Mouse (Mus musculus) lung, postnatal 0 days (tissue): Measurements from ENCODE around the gene Arfgef2. TPM values are rescaled to one million over a fixed set of nuclear protein-coding genes. Genes with fewer than 3 reads are reported as not detected.
A peak's percentile ranks its signal among the peaks of the same experiment; 100 is the strongest.

Experiments
- ATAC-seq: fragments of 200-750 bp; cut with Nextera tagmentation; 2 replicates; pipeline ENCODE4 v1.8.0; 2017; ENCODE audit warnings: moderate library complexity
- DNase-seq: peaks from one replicate; pipeline ENCODE4 v3.0.0-alpha.2; 2016; ENCODE audit warnings: low spot score
- H3K27ac ChIP-seq: fragments of 300-500 bp; sonication (generic); 2 replicates; pipeline ENCODE4 v1.5.1; 2014; ENCODE audit warnings: antibody characterized with exemption, mild to moderate bottlenecking, low read length, mixed read lengths
- H3K27me3 ChIP-seq: fragments of 300-500 bp; sonication (generic); replicated peaks from 2 replicates; pipeline ENCODE4 v1.6.1; 2014; ENCODE audit warnings: low read length, mixed read lengths; ENCODE audit not compliant: insufficient read depth
- H3K36me3 ChIP-seq: fragments of 300-500 bp; sonication (generic); 2 replicates; pipeline ENCODE4 v1.6.1; 2014; ENCODE audit warnings: low read length, mixed read lengths; ENCODE audit not compliant: insufficient read depth
- H3K4me1 ChIP-seq: fragments of 300-500 bp; sonication (generic); 2 replicates; pipeline ENCODE4 v1.6.1; 2014; ENCODE audit warnings: antibody characterized with exemption, low read depth, low read length, mixed read lengths; ENCODE audit not compliant: insufficient read depth
- H3K4me2 ChIP-seq: fragments of 300-500 bp; sonication (generic); replicated peaks from 2 replicates; pipeline ENCODE4 v1.6.1; 2014; ENCODE audit warnings: low read depth, mild to moderate bottlenecking, low read length, moderate library complexity, mixed read lengths
- H3K4me3 ChIP-seq: fragments of 300-500 bp; sonication (generic); 2 replicates; pipeline ENCODE4 v1.5.1; 2014; ENCODE audit warnings: low read depth, low read length
- H3K9ac ChIP-seq: fragments of 300-500 bp; sonication (generic); replicated peaks from 2 replicates; pipeline ENCODE4 v1.6.1; 2014; ENCODE audit warnings: low read depth, mild to moderate bottlenecking
- H3K9me3 ChIP-seq: fragments of 300-500 bp; sonication (generic); 2 replicates; pipeline ENCODE4 v1.6.1; 2016; ENCODE audit warnings: low read length, mixed read lengths
- CTCF ChIP-seq: IDR thresholded peaks from 2 replicates; pipeline ENCODE4 v1.5.1; 2016; ENCODE audit warnings: antibody characterized with exemption, mild to moderate bottlenecking
- EP300 ChIP-seq: IDR thresholded peaks from 2 replicates; pipeline ENCODE4 v1.6.1; 2016; ENCODE audit warnings: antibody characterized with exemption, mild to moderate bottlenecking, control low read depth
- WGBS: fragments of 180-500 bp; shearing (Covaris S2); extraction: QIAGEN DNeasy Blood & Tissue Kit; methylation state at CpG from one replicate; pipeline ENCODE4 v1.1.7; 2014; 5-methylcytosine and 5-hydroxymethylcytosine counted together
- polyA plus RNA-seq: library from polyadenylated mRNA; unstranded; fragments of >200 nt; fragmentation: Nextera tagmentation; extraction: Ambion mirVana; gene quantifications from 2 replicates; pipeline ENCODE4 v1.2.1, GENCODE M21; 2015

Arfgef2 gene
- polyA plus RNA-seq, 1 experiment from 2014 or later: 6.2 TPM

- peaks cover 30% of the 10 kb centered on the region for H3K36me3 ChIP-seq
- DNase-seq: no peak
- TF ChIP-seq EP300 (no peak), CTCF (no peak)
- no peaks in the 10 kb centered on the region for H3K9me3 ChIP-seq
- no peaks in the 10 kb centered on the region for H3K4me1 ChIP-seq
- no peak overlapping the region for H3K4me3 ChIP-seq
- no peaks in the 10 kb centered on the region for H3K27me3 ChIP-seq
- H3K4me2 ChIP-seq: no peak overlapping the region
- no peak overlapping the region for H3K9ac ChIP-seq
- no peak for ATAC-seq
- 81% methylated on average over 10 of the region's 10 CpGs for WGBS
- no peak overlapping the region for H3K27ac ChIP-seq
These were observed 69.4 kb downstream of the Arfgef2 start for GRCm38 (mm10) chr2:166874675-166875280.

GRCm38 (mm10) chr2:166875561-166875960 is 70.2 kb downstream of the Arfgef2 start:
- H3K9me3 ChIP-seq: no peaks in the 10 kb centered on the region
- no peak overlapping the region for H3K4me3 ChIP-seq
- WGBS: 80% methylated on average over 6 of the region's 6 CpGs
- TF ChIP-seq CTCF (no peak), EP300 (no peak)
- no peak overlapping the region for H3K4me2 ChIP-seq
- no peaks in the 10 kb centered on the region for H3K4me1 ChIP-seq
- H3K36me3 ChIP-seq: peaks cover 26% of the 10 kb centered on the region
- ATAC-seq (no peak), DNase-seq (no peak)
- H3K27me3 ChIP-seq: no peaks in the 10 kb centered on the region
- H3K9ac ChIP-seq: no peak overlapping the region
- no peak overlapping the region for H3K27ac ChIP-seq

GRCm38 (mm10) chr2:166876331-166876730 is 70.9 kb downstream of the Arfgef2 start:
- no peaks in the 10 kb centered on the region for H3K27me3 ChIP-seq
- ATAC-seq (no peak), DNase-seq (no peak)
- no peak overlapping the region for H3K4me3 ChIP-seq
- peaks cover 30% of the 10 kb centered on the region for H3K36me3 ChIP-seq
- no peak overlapping the region for H3K9ac ChIP-seq
- TF ChIP-seq EP300 (no peak), CTCF (no peak)
- H3K4me1 ChIP-seq: no peaks in the 10 kb centered on the region
- no peak overlapping the region for H3K4me2 ChIP-seq
- no peaks in the 10 kb centered on the region for H3K9me3 ChIP-seq
- H3K27ac ChIP-seq: no peak overlapping the region
- 77% methylated on average over 10 of the region's 10 CpGs for WGBS

GRCm38 (mm10) chr2:166885066-166885465 is 79.7 kb downstream of the Arfgef2 start:
- no peak for ATAC-seq
- H3K4me2 ChIP-seq: no peak overlapping the region
- H3K27ac ChIP-seq: no peak overlapping the region
- H3K27me3 ChIP-seq: no peaks in the 10 kb centered on the region
- peaks cover 24% of the 10 kb centered on the region; the same call in 1 of the 2 replicates for H3K36me3 ChIP-seq
- no peaks in the 10 kb centered on the region for H3K9me3 ChIP-seq
- H3K4me1 ChIP-seq: no peaks in the 10 kb centered on the region
- no peak overlapping the region for H3K4me3 ChIP-seq
- DNase-seq: no peak
- no peak overlapping the region for H3K9ac ChIP-seq
- TF ChIP-seq EP300 (no peak), CTCF (no peak)
- 82% methylated on average over 7 of the region's 7 CpGs for WGBS

GRCm38 (mm10) chr2:166885619-166886018 is 80.2 kb downstream of the Arfgef2 start:
- Histone ChIP-seq H3K36me3 (peaks cover 28% of the 10 kb centered on the region; the same call in 1 of the 2 replicates), H3K27ac (no peak overlapping the region), H3K27me3 (no peaks in the 10 kb centered on the region), H3K4me3 (no peak overlapping the region), H3K9me3 (no peaks in the 10 kb centered on the region), H3K4me2 (no peak overlapping the region), H3K9ac (no peak overlapping the region), H3K4me1 (no peaks in the 10 kb centered on the region)
- DNase-seq (no peak), ATAC-seq (no peak)
- TF ChIP-seq EP300 (no peak), CTCF (no peak)
- 66% methylated on average over 10 of the region's 10 CpGs for WGBS

GRCm38 (mm10) chr2:166886231-166886630 is 80.8 kb downstream of the Arfgef2 start:
- no peak overlapping the region for H3K27ac ChIP-seq
- no peaks in the 10 kb centered on the region for H3K4me1 ChIP-seq
- H3K36me3 ChIP-seq: peaks cover 29% of the 10 kb centered on the region; the same call in 1 of the 2 replicates
- no peaks in the 10 kb centered on the region for H3K27me3 ChIP-seq
- TF ChIP-seq EP300 (no peak), CTCF (no peak)
- no peak overlapping the region for H3K4me2 ChIP-seq
- ATAC-seq: no peak
- H3K9ac ChIP-seq: no peak overlapping the region
- WGBS: 76% methylated on average over 3 of the region's 3 CpGs
- no peak overlapping the region for H3K4me3 ChIP-seq
- no peaks in the 10 kb centered on the region for H3K9me3 ChIP-seq
- no peak for DNase-seq

GRCm38 (mm10) chr2:166887816-166888215 is 82.4 kb downstream of the Arfgef2 start:
- DNase-seq: no peak
- 42% methylated on average over 11 of the region's 11 CpGs for WGBS

More at GRCm38 (mm10) chr2:166887816-166888215, 82.4 kb downstream of the Arfgef2 start:
- H3K9ac ChIP-seq: no peak overlapping the region
- H3K27ac ChIP-seq: no peak overlapping the region
- H3K4me3 ChIP-seq: no peak overlapping the region
- no peaks in the 10 kb centered on the region for H3K4me1 ChIP-seq
- no peak for ATAC-seq
- peaks cover 31% of the 10 kb centered on the region; the same call in 1 of the 2 replicates for H3K36me3 ChIP-seq
- TF ChIP-seq EP300 (no peak), CTCF (peak; percentile 49)
- no peaks in the 10 kb centered on the region for H3K27me3 ChIP-seq
- no peaks in the 10 kb centered on the region for H3K9me3 ChIP-seq
- no peak overlapping the region for H3K4me2 ChIP-seq
